Mouse (Mus musculus): Measurements from ENCODE around the gene Ubtd1. TPM values are rescaled to one million over a fixed set of nuclear protein-coding genes. Genes with fewer than 3 reads are reported as not detected.
"Not testable (repeated sequence)": the region's sequence is repeated elsewhere in the genome, so short reads cannot be mapped to it uniquely, and the experiment has no call there.

The Ubtd1 gene
- total RNA-seq, 2 experiments from 2014 or later = 17.7 to 19.2 TPM

GRCm38 (mm10) chr19:42061443-42061842 is 79.9 kb downstream of the Ubtd1 start:
- no peak for DNase-seq

GRCm38 (mm10) chr19:42068441-42069240 is 87.1 kb downstream of the Ubtd1 start:
- DNase-seq = peak; percentile 42 to 58

GRCm38 (mm10) chr19:42069241-42069525 is 87.6 kb downstream of the Ubtd1 start:
- peak in 1 of 2 experiments; percentile 59 for DNase-seq

- DNase-seq = no peak
Measured at GRCm38 (mm10) chr19:42071221-42071620, 89.7 kb downstream of the Ubtd1 start.

- no peak for DNase-seq
Measured at GRCm38 (mm10) chr19:42071886-42072608, 90.5 kb downstream of the Ubtd1 start.

GRCm38 (mm10) chr19:42072802-42073201 is 91.2 kb downstream of the Ubtd1 start:
- DNase-seq = no peak

- peak in 1 of 2 experiments; percentile 51 for DNase-seq
Measured at GRCm38 (mm10) chr19:42075051-42075450, 93.5 kb downstream of the Ubtd1 start.

- no peak for DNase-seq
Measured at GRCm38 (mm10) chr19:42075992-42076391, 94.4 kb downstream of the Ubtd1 start.

- DNase-seq = no peak
Measured at GRCm38 (mm10) chr19:42078566-42078965, 97.0 kb downstream of the Ubtd1 start.

- DNase-seq = no peak
Measured at GRCm38 (mm10) chr19:42079006-42079405, 97.4 kb downstream of the Ubtd1 start.

- no peak for DNase-seq
Measured at GRCm38 (mm10) chr19:42079950-42080349, 98.4 kb downstream of the Ubtd1 start.

- no peak for DNase-seq
Measured at GRCm38 (mm10) chr19:42080469-42080868, 98.9 kb downstream of the Ubtd1 start.

- DNase-seq = not testable (repeated sequence)
Measured at GRCm38 (mm10) chr19:42081613-42082012, 100.0 kb downstream of the Ubtd1 start.

Other genes with a start within 250 kb of the Ubtd1 start
- under 1 TPM; 0.07 to 0.08 TPM for gene Slit1, start 238.1 kb upstream of the Ubtd1 start, total RNA-seq (2021)
- 1 to 10 TPM; 2.0 to 2.6 TPM for gene Arhgap19, start 179.7 kb upstream of the Ubtd1 start, total RNA-seq (2021)
- gene Frat1, start 151.8 kb upstream of the Ubtd1 start, total RNA-seq (2021) = 1 to 10 TPM; 1.7 to 2.5 TPM
- gene Frat2, start 133.6 kb upstream of the Ubtd1 start, total RNA-seq (2021) = 1 to 10 TPM; 2.5 to 3.3 TPM
- gene Rrp12, start 85.6 kb upstream of the Ubtd1 start, total RNA-seq (2021) = 10 to 100 TPM; 16.0 to 18.0 TPM
- gene Pgam1, start 69.8 kb upstream of the Ubtd1 start, total RNA-seq (2021) = 100 to 1,000 TPM; 128 TPM
- 10 to 100 TPM; 11.4 to 13.1 TPM for gene Exosc1, start 48.3 kb upstream of the Ubtd1 start, total RNA-seq (2021)
- gene Zdhhc16, start 48.3 kb upstream of the Ubtd1 start, total RNA-seq (2021) = 10 to 100 TPM; 12.9 to 14.0 TPM
- gene Mms19, start 606 bp upstream of the Ubtd1 start, total RNA-seq (2021) = 10 to 100 TPM; 13.9 to 14.6 TPM
- gene Ankrd2, start 54.2 kb downstream of the Ubtd1 start, total RNA-seq (2021) = under 1 TPM in 1 of 2 experiments, not detected in 1; 0.47 TPM
- gene Hoga1, start 63.8 kb downstream of the Ubtd1 start, total RNA-seq (2021) = 1 to 10 TPM; 1.3 to 1.7 TPM
- not detected for gene 4933411K16Rik, start 70.5 kb downstream of the Ubtd1 start, total RNA-seq (2021)
- gene Morn4, start 104.6 kb downstream of the Ubtd1 start, total RNA-seq (2021) = 1 to 10 TPM; 2.3 to 3.1 TPM
- gene Pi4k2a, start 108.7 kb downstream of the Ubtd1 start, total RNA-seq (2021) = 10 to 100 TPM; 18.2 to 19.3 TPM
- 10 to 100 TPM; 10.1 to 12.4 TPM for gene Avpi1, start 147.3 kb downstream of the Ubtd1 start, total RNA-seq (2021)
- gene Marveld1, start 165.6 kb downstream of the Ubtd1 start, total RNA-seq (2021) = 10 to 100 TPM; 19.1 to 21.1 TPM
- 10 to 100 TPM; 17.3 to 21.3 TPM for gene Zfyve27, start 182.2 kb downstream of the Ubtd1 start, total RNA-seq (2021)
- 1 to 10 TPM; 5.6 to 5.8 TPM for gene Sfrp5, start 220.5 kb downstream of the Ubtd1 start, total RNA-seq (2021)

All from heart, adult 18-20 months (tissue).